Mouse (Mus musculus) gastrocnemius, postnatal 4 days (tissue): ENCODE data around the gene Zfp622. TPM values are rescaled to one million over a fixed set of nuclear protein-coding genes. Genes with fewer than 3 reads are reported as not detected.

Source experiments
- microRNA-seq: library from miRNA; unstranded; fragments of <30 nt; microRNA quantifications from one replicate; pipeline ENCODE4 v1.2.0, GENCODE M21; 2021
- total RNA-seq, 2 experiments: library from RNA; stranded (reverse); gene quantifications; 2 replicates each; pipeline ENCODE4 v1.2.3; 2021

The Zfp622 gene
- total RNA-seq, 2 experiments from 2014 or later = 29.5 to 35.4 TPM

Small RNAs within 50 kb of the gene (microRNA-seq; reads per million reads assigned to microRNA genes)
- not detected for gene Mir7212

Other genes starting within 250 kb of the Zfp622 start
- 100 to 1,000 TPM; 101 to 102 TPM for gene Retreg1, start 141.2 kb upstream of the Zfp622 start, total RNA-seq